Mouse (Mus musculus): Measurements from ENCODE around the gene Fsip1. TPM values are rescaled to one million over a fixed set of nuclear protein-coding genes. Genes with fewer than 3 reads are reported as not detected.
"Not testable (repeated sequence)": the region's sequence is repeated elsewhere in the genome, so short reads cannot be mapped to it uniquely, and the experiment has no call there.

The Fsip1 gene
- total RNA-seq, 2 experiments from 2014 or later, result 1.2 TPM; not detected in 1

DNA sequence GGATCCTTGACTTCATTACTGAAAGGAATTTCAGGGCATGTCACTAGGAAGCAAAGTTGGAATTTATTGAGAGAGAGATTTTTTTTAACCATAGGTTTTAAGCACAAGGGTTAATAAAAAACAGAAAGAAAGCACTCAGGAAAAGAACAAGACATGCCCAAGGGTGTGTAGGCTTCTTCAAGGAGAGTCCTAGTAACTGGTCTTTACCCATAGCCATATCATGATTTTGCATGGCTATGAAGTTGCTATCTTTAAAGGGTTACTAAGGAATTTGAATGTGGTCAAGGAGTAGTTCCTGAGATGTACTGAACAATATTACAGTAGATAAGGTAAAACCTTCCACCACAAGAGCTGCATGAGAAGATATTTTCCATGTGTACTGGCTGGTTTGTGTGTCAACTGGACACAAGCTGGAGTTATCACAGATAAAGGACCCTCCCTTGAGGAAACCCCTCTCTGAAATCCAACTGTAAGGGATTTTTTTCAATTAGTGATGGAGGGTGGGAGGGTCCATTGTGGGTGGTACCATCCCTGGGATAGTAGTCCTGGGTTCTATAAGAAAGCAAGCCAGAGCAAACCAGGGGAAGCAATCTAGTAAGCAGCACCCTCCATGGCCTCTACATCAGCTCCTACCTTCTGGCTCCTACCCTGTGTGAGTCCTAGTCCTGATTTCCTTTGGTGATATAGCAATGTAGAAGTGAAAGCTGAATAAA is 76.7 kb downstream of the Fsip1 start:
- no peak for ATAC-seq (replicated peaks; ENCODE audit: poor library complexity)

DNA sequence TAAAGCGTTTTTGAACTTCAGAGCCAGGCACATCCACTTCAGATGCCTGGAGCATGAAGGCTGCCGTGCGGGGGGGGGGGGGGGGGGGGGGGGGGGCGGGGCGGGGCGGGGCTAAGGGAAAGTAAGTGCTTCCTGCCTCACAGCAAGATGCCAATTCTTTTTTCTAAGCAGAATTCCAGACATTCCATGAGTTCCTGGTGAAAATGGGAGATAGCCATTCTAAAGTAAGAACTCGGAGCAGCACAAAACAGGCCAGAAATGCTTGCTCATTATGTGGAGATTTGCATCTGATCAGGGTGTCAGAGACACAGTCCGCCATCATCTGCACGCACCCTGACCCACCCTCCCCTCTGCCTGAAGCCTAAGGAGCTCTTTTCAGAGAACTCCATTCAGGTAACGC is 77.3 kb downstream of the Fsip1 start:
- no peak for ATAC-seq (replicated peaks; ENCODE audit: poor library complexity)

DNA sequence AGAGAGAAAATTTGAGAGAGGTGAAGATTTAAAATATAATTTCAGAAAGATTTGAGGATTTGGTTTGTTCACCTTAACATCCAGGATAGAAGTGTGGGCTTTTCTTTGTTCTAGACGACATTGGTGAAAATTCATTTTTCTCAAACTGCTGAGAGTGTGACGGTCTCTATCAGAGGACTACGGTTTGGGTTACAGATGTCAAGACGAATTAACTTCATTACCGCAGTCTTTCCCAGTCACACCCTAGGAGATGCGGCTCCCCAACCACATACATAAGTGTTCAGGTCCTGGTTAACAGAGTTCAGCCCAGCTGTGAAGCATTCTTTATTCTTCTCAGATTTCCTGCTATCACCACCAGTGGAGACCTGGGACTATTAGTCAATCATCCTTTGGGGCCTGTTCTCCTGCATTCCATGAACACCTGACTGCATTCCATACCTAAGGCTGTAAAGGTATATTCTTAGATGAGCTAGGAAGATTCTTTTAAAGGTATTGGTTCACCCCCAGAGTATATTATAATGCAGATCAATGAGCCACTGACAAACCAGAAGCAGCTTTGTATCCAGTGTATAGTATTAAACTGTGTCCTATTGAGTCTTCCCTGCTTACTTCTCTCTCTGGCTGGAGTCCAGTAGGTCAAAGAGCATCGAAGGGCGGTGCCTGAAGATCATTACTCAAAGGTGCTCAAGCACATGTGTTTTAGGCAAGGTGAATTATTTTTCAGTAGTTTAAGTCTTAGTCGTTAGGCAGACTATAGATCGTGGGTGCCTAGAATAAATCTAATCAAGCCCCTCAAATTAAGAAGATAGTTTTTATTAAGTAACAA is 82.0 kb downstream of the Fsip1 start:
- no peak for ATAC-seq (replicated peaks; ENCODE audit: poor library complexity)

- ATAC-seq (replicated peaks; ENCODE audit: poor library complexity), result no peak
These were observed 88.5 kb downstream of the Fsip1 start for GRCm38 (mm10) chr2:118168225-118168624.

GRCm38 (mm10) chr2:118167731-118168130 is 89.0 kb downstream of the Fsip1 start:
- ATAC-seq (replicated peaks; ENCODE audit: poor library complexity), result no peak

GRCm38 (mm10) chr2:118165691-118166090 is 91.1 kb downstream of the Fsip1 start:
- no peak for ATAC-seq (replicated peaks; ENCODE audit: poor library complexity)

- ATAC-seq (replicated peaks; ENCODE audit: poor library complexity), result no peak
These were observed 92.6 kb downstream of the Fsip1 start for GRCm38 (mm10) chr2:118164137-118164536.

GRCm38 (mm10) chr2:118162486-118162885 is 94.3 kb downstream of the Fsip1 start:
- ATAC-seq (replicated peaks; ENCODE audit: poor library complexity), result no peak

- no peak for ATAC-seq (replicated peaks; ENCODE audit: poor library complexity)
These were observed 95.8 kb downstream of the Fsip1 start for GRCm38 (mm10) chr2:118160991-118161390.

DNA sequence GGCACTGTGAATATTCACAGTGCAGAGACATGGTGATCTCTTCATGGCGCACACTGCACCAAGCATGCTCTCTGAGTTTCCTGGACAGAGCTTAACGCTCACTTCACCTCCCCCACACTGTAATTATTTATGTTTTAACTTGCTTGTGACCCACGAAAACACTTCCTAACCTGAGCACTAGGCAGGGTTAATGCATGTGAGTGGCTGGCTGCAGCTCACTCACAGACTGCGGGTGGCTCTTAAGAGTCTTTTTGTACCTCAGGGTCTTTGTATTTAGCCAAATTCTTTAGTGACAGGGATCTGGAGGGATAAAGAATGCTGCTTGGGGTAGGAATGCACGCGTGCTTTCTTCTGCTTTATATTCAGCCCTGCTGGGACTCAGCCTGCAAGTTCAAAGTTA is 96.2 kb downstream of the Fsip1 start:
- no peak for ATAC-seq (replicated peaks; ENCODE audit: poor library complexity)

DNA sequence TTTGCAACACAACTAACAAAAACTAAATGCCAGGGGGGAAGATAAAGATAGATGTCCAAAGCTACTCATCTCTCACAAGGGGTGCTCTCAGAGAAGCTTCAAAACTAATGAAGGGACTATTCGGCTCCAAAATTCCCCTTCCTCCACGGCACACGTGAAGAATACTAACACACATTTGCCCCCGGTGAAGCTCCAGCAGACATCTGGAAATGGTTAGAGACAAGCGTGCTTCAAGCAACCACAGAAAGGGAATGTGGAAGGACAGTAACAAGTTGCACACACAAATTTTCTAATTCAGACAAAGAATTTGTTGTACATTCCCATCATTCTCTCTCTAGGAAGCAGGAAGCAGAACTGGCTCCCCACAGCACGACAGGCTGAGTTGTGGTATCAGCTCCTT is 97.6 kb downstream of the Fsip1 start:
- no peak for ATAC-seq (replicated peaks; ENCODE audit: poor library complexity)

- no peak for ATAC-seq (replicated peaks; ENCODE audit: poor library complexity)
These were observed 98.7 kb downstream of the Fsip1 start for GRCm38 (mm10) chr2:118158095-118158494.

DNA sequence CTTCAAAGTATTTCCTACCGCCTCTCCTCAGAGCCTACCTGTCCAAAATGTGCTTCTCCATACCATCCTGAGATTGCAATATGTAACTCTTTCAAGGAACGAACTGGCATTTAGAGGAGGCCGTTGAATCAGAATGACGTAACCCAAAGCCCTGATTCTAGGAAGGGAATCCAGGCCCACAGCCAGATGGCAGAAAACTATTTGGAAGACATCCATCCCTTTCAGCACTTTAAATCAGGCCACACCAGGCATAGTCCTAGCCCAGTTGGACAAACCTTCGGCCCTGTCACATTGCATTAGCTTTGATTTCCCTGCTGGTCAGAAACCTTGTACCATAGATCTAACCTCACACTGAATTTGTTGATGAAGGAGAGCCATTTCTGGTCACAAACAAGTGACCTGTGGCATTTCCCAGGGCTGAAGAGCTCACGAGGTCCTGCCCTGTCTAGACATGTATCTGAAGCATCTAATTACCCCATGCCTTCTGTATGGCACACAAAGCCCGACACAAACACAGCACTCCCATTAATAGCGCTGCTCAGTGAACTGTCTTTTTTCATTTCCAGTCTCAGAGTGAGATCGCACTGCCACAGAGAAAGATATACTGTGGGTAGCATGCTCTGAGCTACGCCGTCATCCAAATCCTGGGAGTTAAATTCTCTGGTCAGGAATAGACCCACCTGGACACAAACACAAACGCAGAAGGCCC is 106.8 kb downstream of the Fsip1 start:
- no peak for ATAC-seq (replicated peaks; ENCODE audit: poor library complexity)

DNA sequence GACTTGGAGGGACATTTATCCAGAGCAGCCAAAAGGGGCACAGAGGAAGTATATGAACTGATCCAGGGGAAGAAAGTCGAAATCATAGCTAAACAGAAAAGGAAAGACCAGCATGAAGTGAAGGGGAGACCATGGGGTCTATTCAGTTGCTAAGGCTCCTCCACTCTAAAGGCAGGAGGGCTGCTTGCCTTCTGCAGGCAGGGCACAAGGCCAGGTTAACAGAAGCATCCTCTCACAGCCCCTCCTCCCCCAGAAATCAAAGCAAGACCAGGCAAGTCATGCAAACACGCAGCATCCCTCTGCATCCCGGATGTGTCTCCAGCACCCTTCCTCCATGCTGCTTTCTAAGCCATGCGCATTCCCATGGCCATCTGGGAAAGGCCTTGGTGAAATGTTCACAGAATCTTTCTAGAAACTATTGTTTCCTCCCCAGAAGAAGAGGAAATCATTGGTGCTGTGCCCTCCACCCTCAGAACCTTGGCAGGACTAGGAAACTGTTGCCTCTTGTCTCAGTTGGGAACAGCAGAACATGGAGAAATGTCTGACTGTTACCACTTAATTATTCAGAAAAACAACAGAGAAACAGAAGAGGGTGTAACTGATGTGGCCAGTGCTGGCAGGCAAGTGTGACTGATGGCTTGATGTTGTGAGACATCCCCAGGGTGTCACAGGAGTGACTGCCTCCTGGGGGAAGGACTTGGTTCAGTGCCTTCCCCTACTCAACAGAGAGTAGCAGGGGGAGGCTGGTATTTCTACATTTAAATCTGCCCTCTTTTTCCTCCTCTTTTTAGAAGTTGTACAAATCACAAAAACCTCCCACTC is 108.2 kb downstream of the Fsip1 start:
- no peak for ATAC-seq (replicated peaks; ENCODE audit: poor library complexity)

GRCm38 (mm10) chr2:118147749-118148148 is 109.0 kb downstream of the Fsip1 start:
- ATAC-seq (replicated peaks; ENCODE audit: poor library complexity), result not testable (repeated sequence)

DNA sequence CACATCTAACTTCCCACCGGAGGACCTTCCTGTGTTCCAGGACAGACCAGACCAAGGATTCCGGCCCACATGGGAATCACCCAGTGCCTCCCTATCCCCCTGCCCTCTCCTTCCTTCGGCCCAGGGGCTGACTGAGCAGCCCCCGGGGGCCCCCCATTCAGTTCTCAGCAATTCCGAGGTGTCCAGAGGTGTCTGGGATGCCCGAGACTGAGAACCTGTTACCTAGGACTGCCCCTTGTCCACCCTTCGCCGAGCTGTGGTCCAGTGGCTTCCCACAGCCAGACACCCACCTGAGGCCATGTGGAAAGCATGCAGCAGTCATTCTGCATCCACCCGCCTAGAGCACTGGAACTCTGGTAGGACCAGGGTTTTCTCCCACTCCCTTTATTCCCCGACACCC is 115.1 kb downstream of the Fsip1 start:
- ATAC-seq (replicated peaks; ENCODE audit: poor library complexity), result no peak

DNA sequence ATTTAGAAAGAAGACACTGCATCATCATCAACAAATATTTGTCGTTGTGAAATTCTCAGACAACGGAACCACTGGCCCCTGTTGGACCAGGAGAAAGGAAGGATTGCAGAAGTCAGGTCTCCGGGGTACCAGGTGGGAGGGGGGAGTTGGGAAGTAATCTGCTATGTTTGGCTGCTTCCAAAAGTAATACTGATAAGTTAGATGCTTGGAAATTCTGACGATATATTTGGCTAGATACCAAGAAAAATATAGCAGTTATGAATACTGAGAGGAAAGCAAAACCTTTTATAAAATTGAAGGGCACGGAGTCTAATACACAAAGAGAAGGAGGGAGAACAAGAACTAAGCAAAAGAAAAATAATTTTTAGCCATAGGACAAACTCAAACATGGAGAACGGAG is 117.5 kb downstream of the Fsip1 start:
- ATAC-seq (replicated peaks; ENCODE audit: poor library complexity), result no peak

GRCm38 (mm10) chr2:118137776-118138175 is 119.0 kb downstream of the Fsip1 start:
- no peak for ATAC-seq (replicated peaks; ENCODE audit: poor library complexity)

- no peak for ATAC-seq (replicated peaks; ENCODE audit: poor library complexity)
These were observed 119.7 kb downstream of the Fsip1 start for GRCm38 (mm10) chr2:118137071-118137470.

DNA sequence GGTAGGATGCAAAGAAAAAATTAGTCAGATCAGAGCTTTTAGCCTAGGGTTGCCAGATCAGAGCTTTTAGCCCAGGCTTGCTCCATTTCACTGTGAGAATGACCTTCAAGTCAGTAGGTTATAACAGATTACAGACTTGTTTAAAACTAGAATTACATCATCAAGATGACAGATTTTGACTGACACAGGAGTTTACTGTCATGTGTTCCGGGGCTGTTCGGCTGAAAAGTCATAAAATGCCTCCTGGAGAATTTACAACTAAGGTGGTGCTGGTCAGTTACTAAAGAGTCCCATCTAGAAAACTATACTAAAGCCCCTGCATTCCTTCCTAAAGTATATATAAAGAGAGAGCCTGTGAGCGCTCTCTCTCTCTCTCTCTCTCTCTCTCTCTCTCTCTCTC is 128.5 kb downstream of the Fsip1 start:
- ATAC-seq (replicated peaks; ENCODE audit: poor library complexity), result no peak

All from megakaryocyte progenitor cell, adult 5-6 weeks (primary cell).